Mouse (Mus musculus) cerebellum, postnatal 4 days (tissue): ENCODE measurements around the gene Map3k5.

Source experiments
- DNase-seq, 2 experiments: peaks; one replicate each; pipeline ENCODE4 v3.0.0; 2022; ENCODE audit warnings: low spot score in 2 of 2, mixed read lengths in 1 of 2

Gene Map3k5

DNA sequence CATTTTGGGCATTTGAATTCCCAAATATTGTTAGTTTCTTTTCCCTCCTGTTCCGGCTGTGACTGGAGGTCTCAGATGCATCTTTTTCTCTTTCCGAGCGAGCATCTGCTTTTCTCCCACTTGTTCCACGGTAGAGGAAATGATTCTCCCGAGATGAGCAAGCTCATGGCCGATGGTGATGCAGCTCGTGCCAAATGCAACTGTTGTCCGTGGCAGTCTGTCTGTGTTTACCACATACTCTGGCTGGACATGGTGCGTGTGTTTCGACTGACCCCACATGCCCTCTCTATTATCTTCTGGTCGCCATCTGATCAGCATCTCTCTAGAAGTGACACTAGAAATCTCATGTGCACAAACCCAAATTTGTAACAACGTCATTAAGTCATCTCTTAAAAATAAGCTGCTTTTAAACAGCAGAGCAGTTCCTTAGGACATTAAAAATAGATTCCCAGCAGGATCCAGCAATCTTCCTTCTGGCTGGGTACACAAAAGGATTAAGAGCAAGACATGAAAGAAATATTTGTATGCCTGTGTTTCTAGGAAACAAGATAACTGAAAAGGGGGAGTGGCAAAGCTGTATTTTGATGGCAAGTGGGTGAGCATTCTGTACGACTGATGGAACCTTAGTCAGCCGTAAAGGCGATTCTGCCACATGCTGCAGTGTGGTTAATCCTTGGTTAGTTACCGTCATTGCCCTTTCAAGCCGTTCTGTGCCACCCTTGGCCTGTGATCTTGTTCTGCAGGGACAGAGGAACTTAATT lies 72.2 kb downstream of the Map3k5 start:
- DNase-seq = no peak

DNA sequence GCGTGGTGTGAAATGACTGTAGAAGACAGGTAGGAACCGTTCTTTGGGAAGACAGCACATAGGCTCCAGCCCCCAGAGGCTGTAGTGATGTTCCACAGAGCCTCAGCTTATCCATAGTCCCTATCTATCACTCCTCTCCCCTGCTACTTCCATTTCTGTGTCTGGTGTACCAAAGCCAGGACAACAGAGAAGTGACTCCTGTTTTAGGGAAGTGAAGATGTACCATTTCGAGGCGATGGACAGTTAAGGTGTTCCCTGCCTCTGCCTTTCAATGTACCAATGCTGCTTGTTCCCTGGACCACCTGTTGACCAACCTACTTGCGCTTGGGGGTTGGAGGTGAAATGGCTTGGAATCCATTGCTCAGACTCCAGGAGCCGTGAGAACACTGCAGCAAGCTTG lies 75.0 kb downstream of the Map3k5 start:
- DNase-seq = no peak

- no peak for DNase-seq
These were observed 75.7 kb downstream of the Map3k5 start for GRCm38 (mm10) chr10:20010018-20010417.

GRCm38 (mm10) chr10:20018406-20018805 lies 84.1 kb downstream of the Map3k5 start:
- no peak for DNase-seq

DNA sequence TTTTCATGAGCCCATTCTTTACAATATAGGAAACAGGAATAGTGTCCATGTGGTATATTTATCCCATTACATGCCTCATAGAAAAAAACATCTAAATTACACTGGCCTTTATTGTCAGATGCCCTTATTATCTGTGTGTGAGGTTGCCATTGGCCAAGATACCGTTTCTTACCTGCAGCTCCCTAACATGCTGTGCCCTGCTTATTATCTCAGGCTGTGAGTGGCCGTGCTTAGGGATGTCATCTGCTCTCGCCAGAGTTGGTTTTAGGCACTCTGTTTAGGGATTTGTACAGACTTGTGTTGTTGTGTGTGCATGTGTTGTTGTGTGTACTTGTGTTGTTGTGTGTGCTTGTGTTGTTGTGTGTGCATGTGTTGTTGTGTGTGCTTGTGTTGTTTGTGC lies 84.5 kb downstream of the Map3k5 start:
- no peak for DNase-seq

DNA sequence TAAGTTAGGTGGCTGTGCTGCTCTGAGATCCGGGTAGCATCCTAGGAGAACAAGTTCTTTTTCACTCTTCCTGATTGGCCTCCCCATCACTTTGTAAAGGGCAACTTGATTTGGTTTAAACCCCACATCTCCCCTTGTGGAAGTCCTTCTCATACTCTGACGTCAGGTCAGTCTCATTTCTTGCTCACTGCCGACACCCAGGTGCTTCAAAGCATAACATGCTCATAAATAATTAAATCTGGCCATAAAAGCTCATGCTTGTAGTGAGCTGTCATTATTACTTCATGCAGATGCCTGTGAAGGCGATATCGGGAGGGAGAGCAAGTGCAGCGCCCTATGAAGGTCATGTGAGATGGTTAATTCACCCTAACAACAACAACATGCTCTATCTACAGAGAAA lies 87.0 kb downstream of the Map3k5 start:
- DNase-seq = no peak

GRCm38 (mm10) chr10:20021670-20022468 lies 87.6 kb downstream of the Map3k5 start:
- DNase-seq = no peak

DNA sequence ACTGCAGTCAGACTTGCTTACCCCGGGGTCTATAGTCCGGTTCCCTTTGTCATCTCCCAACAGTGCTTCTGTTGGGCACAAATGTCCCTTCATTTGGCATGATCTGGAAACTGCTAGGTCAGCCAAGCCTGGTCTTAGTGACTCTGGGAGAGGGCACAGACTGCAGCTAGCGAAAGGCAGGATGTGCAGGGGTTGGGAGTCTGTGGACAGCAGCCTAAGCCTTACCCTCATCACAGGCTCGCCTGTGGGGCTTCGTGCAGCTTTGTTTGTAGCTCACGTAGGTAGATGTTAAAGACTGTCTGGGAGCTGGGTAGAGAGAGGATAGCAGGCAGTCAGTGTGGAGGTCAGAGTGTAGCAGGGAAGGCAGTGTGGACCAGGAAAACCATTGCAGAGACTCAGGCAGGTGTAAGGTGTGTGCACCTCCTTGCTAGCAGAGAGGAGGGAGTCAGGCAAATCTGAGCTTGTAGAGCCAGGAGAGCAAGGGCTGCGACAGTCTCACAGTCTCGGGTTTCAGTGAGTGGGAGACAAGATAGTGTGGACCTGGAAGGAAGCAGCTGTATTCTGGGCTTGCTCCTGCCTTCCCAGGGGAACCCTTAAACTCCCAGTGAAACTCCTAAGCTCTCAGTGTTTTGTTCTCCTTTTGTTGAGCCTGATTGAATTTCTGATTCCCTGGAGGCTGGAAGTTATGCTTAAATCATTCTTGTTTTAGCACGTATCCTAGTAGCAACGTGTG lies 88.5 kb downstream of the Map3k5 start:
- DNase-seq = no peak

- no peak for DNase-seq
These were observed 89.3 kb downstream of the Map3k5 start for GRCm38 (mm10) chr10:20023524-20023923.

DNA sequence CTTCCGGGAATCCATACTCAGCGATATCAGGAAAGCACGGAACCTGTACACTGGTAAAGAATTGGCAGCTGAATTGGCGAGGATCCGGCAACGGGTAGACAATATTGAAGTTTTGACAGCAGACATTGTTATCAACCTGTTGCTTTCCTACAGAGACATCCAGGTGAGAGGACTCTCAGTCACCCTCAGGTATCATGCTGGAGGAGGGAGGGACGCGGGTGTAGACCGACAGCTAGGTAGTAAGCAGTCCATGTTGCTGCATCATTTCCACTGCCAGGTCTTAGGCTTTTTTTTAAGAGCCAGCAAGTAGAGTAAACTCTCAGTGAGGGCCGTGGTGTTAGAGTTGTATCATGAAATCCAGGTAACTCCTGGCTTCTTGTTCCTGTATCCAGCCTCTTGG lies 90.6 kb downstream of the Map3k5 start:
- DNase-seq = no peak

GRCm38 (mm10) chr10:20025781-20026520 lies 91.7 kb downstream of the Map3k5 start:
- no peak for DNase-seq

GRCm38 (mm10) chr10:20030703-20031102 lies 96.4 kb downstream of the Map3k5 start:
- no peak for DNase-seq

DNA sequence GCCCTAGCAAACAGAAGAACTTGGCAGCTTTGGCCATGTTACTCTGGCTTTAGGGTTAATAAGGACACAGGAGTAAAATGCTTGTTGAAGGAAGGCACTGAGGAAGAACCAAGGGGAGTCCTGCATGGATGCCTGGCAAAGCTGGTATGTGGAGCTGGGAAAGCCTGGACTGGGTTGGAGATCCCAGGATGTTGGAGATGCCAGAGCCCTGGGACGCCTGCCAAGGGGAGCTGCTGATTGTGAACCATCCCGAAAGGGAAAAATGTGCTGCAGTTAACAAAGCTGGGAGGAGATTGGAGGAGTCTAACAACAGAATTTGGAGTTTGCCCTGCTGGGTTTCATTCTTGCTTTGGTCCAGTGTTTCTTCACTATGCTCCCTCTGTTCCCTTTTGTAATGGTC lies 97.7 kb downstream of the Map3k5 start:
- peak in 1 of 2 experiments; percentile 44 for DNase-seq

DNA sequence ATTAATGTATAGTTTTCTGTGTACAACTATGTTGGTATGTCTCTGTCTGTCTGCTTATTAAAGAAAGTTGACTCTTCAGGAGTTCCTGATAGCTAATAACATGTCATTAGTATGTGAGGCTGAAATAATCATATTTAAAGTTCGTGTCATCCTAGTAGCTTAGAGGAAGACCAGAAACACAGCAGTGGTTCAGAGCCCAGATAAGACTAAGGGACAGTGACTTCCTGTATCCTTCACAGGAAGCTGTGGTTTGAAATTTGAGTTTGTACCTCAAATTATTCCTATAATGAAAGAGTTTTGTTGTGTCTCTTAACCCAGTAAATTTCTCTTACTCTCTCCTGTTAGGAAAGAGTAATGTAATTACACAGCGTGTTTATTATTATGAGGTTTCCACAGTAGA lies 102.1 kb downstream of the Map3k5 start:
- no peak for DNase-seq

DNA sequence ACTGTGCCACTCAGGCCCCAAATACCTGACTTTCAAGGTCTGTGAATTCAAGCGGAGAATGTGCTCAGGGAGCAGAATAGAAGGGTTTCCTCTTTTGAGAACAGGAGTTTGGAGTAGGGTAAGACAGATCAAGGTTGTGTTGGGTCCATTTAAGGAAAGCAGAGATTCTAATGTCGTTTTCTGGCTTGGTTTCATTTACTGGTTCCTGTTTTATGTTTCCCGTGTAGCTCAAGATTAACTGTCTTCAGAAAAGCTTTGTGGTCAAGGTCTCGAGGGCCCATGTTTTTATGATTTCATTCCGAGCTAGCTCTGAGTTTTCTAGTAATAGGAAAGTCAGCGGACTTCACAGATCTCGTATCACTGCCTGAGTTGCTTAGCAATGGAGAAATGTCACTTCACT lies 102.6 kb downstream of the Map3k5 start:
- DNase-seq = no peak

- DNase-seq = no peak
These were observed 105.3 kb downstream of the Map3k5 start for GRCm38 (mm10) chr10:20039531-20039930.

GRCm38 (mm10) chr10:20040116-20040515 lies 105.8 kb downstream of the Map3k5 start:
- DNase-seq = no peak

- DNase-seq = no peak
These were observed 106.4 kb downstream of the Map3k5 start for GRCm38 (mm10) chr10:20040677-20041076.

DNA sequence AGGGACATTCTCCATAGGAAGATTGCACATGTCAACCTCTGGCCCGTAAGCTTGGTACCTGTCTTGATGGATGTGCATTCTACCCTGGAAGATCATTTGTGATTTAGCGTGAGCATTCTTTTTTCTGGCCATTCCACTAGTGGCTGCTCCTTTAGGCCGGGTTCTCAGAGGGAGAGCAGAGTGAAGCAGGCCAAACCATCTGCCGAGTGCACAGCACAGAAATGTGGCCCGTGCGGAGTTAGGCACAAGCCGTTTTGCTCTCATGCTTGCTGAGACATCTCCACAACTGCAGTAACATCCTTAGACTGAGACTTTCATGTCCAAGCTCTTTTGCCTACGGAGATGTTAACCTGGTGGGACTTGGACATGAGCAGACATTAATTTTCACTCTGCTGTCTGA lies 107.8 kb downstream of the Map3k5 start:
- no peak for DNase-seq

GRCm38 (mm10) chr10:20044051-20044450 lies 109.8 kb downstream of the Map3k5 start:
- DNase-seq = no peak

- no peak for DNase-seq
These were observed 111.6 kb downstream of the Map3k5 start for GRCm38 (mm10) chr10:20045733-20046495.
